Mouse (Mus musculus) G1E (cell line): ENCODE results near the gene Prox2.
"Not testable (repeated sequence)": the region's sequence is repeated elsewhere in the genome, so short reads cannot be mapped to it uniquely, and the experiment has no call there.

Experiments used
- CTCF ChIP-seq: IDR thresholded peaks from 2 replicates; pipeline ENCODE4 v1.5.1; 2012; ENCODE audit warnings: low read depth, low read length, inconsistent platforms, mixed read lengths
- GATA1 ChIP-seq: IDR thresholded peaks from 2 replicates; pipeline ENCODE4 v1.6.1; 2012; ENCODE audit warnings: borderline replicate concordance, low read length, inconsistent platforms, mixed read lengths
- POLR2AphosphoS5 ChIP-seq: IDR thresholded peaks from 2 replicates; pipeline ENCODE4 v1.6.1; 2012; ENCODE audit warnings: low read depth, low read length, inconsistent platforms; ENCODE audit not compliant: insufficient replicate concordance
- TAL1 ChIP-seq: conservative IDR thresholded peaks from 2 replicates; pipeline ENCODE4 v1.6.1; 2012; ENCODE audit warnings: low read depth, low read length, inconsistent platforms, mixed read lengths

DNA sequence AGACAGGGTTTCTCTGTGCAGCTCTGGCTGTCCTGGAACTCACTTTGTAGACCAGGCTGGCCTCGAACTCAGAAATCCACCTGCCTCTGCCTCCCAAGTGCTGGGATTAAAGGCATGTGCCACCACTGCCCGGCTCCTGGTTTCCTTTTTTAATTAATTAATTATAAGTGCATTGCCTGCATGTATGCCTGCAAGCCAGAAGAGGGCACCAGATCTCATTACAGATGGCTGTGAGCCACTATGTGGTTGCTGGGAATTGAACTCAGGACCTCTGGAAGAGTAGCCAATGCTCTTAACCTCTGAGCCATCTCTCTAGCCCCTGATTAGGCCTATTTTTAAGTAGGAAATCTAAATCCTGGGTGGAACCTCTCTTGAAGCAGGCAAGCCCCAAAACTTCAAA, 33.7 kb upstream of the Prox2 start:
- not testable (repeated sequence) for TF ChIP-seq GATA1, CTCF, TAL1, POLR2AphosphoS5
